Mouse (Mus musculus): Measurements from ENCODE around the gene Gm20896. TPM values are rescaled to one million over a fixed set of nuclear protein-coding genes. Genes with fewer than 3 reads are reported as not detected.
"Not testable (repeated sequence)": the region's sequence is repeated elsewhere in the genome, so short reads cannot be mapped to it uniquely, and the experiment has no call there.

The Gm20896 gene
- polyA plus RNA-seq (2015; fragmentation: Nextera tagmentation; extraction: Ambion mirVana): not detected in 2 replicates

- not testable (repeated sequence) for H3K27ac ChIP-seq; H3K36me3 ChIP-seq; H3K4me1 ChIP-seq (replicated peaks); ATAC-seq (ENCODE audit: low FRiP score); H3K4me2 ChIP-seq; H3K9me3 ChIP-seq; H3K4me3 ChIP-seq; H3K27me3 ChIP-seq; H3K9ac ChIP-seq
- WGBS: no CpG with 5 or more reads among the region's 6 CpGs
Measured at GRCm38 (mm10) chrY:35921426-35921825, at the start of gene Gm20896. Gene Gm20896 (minus strand): TSS chrY:35921526.

Data from hindbrain, embryonic 13.5 days (tissue).